Mouse (Mus musculus): Measurements from ENCODE around the gene 9930111J21Rik2. TPM values are rescaled to one million over a fixed set of nuclear protein-coding genes. Genes with fewer than 3 reads are reported as not detected.
"Not testable (repeated sequence)": the region's sequence is repeated elsewhere in the genome, so short reads cannot be mapped to it uniquely, and the experiment has no call there.

Gene 9930111J21Rik2
- total RNA-seq, 1 experiment from 2014 or later = 24.8 TPM

DNA sequence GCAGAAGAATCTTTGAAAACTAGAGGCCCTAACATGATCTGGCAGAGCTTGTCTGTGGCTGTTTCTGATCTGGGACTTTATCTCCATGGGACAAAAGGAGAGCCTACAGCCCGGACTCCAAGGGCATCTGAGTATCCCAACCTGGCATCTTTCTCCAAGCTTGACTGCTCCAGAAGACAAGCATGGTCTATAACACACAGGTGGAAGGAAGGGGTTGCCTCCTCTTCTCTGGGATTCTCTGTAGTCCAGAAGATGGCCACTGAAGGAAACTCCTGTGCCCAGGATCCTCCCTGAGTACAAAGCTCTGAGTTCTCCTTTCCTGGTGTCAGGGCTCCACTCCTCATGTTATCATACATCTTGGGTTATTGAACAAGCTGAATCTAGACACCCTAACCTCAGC lies 29.6 kb upstream of the 9930111J21Rik2 start:
- ATAC-seq (replicated peaks; ENCODE audit: low read depth, poor library complexity, severe bottlenecking) = no peak

DNA sequence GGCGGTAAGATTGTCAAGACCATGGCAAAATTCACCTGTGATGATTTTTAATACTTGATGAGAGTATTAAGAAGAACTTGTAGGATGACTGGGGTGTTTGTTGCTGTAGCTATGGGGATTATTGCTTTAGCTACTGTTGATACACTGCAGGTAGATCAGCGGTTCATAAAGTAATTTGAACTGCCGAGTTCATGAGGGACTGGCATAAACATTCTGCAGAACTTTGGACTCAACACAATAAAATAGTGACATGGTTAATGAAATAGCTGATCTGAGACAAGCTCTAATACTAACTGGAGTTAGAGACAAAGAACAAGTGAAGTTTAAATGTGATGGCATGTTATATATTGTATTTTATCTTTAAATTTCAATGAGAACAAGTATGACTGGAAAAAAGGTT lies 27.7 kb upstream of the 9930111J21Rik2 start:
- ATAC-seq (replicated peaks; ENCODE audit: low read depth, poor library complexity, severe bottlenecking) = no peak

DNA sequence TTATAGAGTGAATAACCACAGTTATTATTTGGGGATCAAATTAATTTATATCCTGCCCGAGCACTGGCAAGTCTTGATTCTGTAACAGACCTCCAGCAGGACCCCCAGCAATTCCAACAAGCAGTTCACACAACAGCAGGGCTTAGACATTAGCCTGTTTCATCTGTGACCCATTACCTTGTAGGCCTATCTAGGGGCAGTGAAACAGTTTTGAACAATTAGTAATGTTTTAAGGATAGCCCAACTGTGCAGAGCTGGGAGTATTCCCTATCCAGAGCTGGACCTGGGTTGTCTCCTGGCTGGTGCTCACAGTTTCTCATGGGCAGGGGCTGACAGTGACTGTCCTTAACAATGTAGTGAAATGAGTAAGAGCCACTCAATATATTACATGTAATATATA lies 26.0 kb upstream of the 9930111J21Rik2 start:
- no peak for ATAC-seq (replicated peaks; ENCODE audit: low read depth, poor library complexity, severe bottlenecking)

- peak; percentile 86 for ATAC-seq (replicated peaks; ENCODE audit: low read depth, poor library complexity, severe bottlenecking)
Measured at GRCm38 (mm10) chr11:49076001-49076757, 25.1 kb upstream of the 9930111J21Rik2 start, which contains the start of gene Ifi47. TSS of gene Ifi47 (plus strand) at chr11:49076587.

- ATAC-seq (replicated peaks; ENCODE audit: low read depth, poor library complexity, severe bottlenecking) = peak; percentile 51; the same call in 1 of the 2 replicates
Measured at GRCm38 (mm10) chr11:49068358-49068757, 17.3 kb upstream of the 9930111J21Rik2 start.

- ATAC-seq (replicated peaks; ENCODE audit: low read depth, poor library complexity, severe bottlenecking) = peak; percentile 24; the same call in 1 of the 2 replicates
Measured at GRCm38 (mm10) chr11:49063713-49064469, 12.8 kb upstream of the 9930111J21Rik2 start, which contains the start of gene Tgtp2. TSS of gene Tgtp2 (minus strand) at chr11:49064206.

GRCm38 (mm10) chr11:49061865-49062264 lies 10.8 kb upstream of the 9930111J21Rik2 start:
- peak; percentile 57; the same call in 1 of the 2 replicates for ATAC-seq (replicated peaks; ENCODE audit: low read depth, poor library complexity, severe bottlenecking)

GRCm38 (mm10) chr11:49060061-49060460 lies 9.0 kb upstream of the 9930111J21Rik2 start:
- ATAC-seq (replicated peaks; ENCODE audit: low read depth, poor library complexity, severe bottlenecking) = peak; percentile 65

DNA sequence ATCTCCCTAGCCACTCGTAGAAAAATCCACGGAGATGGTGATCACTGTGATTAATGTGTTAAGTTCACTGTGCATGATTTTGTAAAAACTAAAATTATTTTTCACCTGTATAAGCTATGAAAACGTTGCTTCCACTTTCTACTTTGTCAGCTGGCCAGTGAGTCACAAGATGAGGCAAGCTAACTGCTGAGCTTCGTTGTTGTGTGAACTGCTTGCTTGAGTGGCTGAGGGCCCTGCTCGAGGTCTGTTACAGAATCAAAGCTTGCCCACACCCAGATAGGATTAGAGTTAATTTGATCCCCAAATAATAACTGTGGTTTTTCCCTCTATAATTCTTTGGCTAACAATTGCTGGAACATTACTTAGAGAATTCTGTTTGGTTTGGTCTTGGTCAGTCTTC lies 852 bp upstream of the 9930111J21Rik2 start:
- ATAC-seq (replicated peaks; ENCODE audit: low read depth, poor library complexity, severe bottlenecking) = not testable (repeated sequence)

GRCm38 (mm10) chr11:49050064-49050463 lies 978 bp downstream of the 9930111J21Rik2 start:
- ATAC-seq (replicated peaks; ENCODE audit: low read depth, poor library complexity, severe bottlenecking) = peak; percentile 83

DNA sequence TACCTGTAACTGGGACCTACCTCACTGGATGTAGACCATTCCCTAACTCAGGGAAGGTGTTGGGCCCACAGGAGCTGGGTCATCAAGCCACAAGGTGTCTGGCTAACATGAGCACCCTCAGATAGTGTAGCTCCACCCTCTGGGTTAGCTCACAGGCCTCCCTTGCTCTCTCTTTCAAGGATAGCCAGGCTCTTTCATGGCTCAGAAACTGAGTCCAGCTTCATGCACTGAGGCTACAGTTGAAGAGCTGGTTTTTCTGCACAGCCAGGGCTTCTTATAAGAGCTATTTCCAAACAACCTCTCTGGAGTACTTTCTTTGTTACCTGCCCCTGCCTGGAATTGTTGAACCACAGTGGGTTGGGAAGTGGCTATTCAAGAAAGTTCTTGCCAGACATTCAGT lies 39.0 kb downstream of the 9930111J21Rik2 start:
- ATAC-seq (replicated peaks; ENCODE audit: low read depth, poor library complexity, severe bottlenecking) = not testable (repeated sequence)

DNA sequence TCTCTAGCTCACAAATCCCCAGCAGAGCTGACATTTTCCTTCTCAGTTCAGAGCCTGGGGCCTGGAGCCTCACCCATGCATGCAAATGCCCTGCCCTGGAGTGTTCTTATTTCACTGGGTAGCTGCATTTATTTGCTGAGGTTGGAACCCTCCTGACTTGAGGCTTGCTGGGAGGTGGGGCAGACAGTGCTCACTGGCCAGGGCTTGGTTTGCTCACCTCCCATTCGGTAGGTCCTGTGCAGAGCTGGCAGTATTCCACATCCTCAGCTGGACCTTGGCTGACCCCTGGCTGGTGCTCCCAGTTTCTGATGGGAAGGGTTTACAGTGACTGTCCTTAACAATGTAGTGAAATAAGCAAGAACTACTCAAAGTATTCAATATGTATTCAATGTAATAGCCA lies 44.3 kb downstream of the 9930111J21Rik2 start:
- not testable (repeated sequence) for ATAC-seq (replicated peaks; ENCODE audit: low read depth, poor library complexity, severe bottlenecking)

GRCm38 (mm10) chr11:49006317-49006716 lies 44.7 kb downstream of the 9930111J21Rik2 start:
- ATAC-seq (replicated peaks; ENCODE audit: low read depth, poor library complexity, severe bottlenecking) = not testable (repeated sequence)

DNA sequence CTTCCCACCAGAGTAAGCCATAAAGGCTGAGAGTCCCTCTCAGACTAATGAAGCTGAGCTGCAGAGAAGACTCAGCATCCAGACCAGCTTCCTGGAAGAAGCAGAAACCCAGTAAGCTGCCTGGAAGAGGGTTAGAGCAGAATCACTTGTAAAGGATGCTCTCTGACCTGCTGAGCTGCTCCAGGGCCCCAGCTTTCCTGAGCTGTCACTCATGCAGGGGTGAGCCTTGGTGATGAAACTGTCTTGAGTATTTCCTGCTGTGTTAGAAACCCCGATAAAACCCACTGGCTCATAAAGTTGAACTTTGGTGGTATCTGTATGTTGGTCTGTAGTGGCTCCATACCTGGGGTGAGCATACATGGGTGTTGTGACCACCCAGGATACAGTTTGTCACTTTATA lies 50.6 kb downstream of the 9930111J21Rik2 start:
- not testable (repeated sequence) for ATAC-seq (replicated peaks; ENCODE audit: low read depth, poor library complexity, severe bottlenecking)

DNA sequence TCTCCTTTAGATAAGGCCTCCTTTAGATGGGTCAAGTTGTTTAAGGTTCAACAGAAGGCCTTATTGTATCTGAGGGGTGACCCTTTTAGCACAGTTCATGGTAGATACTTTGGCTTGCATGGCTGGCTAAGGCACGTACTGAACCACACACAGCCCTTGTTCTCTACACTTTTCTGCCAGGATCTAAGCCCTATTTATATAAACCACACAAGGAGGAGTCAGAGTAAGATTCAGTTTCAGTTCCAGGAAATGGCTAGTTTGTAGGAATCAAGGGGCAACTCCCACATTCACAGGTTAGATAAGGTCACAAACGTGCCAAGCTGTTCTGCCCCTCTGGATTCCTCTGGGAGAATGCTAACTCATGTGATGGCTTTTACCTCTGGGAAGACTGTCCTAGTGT lies 57.0 kb downstream of the 9930111J21Rik2 start, which contains the start of gene Tgtp1:
TSS of gene Tgtp1 (minus strand) at position 155 of the 400 bp plus-strand sequence.
- ATAC-seq (replicated peaks; ENCODE audit: low read depth, poor library complexity, severe bottlenecking) = peak; percentile 68

DNA sequence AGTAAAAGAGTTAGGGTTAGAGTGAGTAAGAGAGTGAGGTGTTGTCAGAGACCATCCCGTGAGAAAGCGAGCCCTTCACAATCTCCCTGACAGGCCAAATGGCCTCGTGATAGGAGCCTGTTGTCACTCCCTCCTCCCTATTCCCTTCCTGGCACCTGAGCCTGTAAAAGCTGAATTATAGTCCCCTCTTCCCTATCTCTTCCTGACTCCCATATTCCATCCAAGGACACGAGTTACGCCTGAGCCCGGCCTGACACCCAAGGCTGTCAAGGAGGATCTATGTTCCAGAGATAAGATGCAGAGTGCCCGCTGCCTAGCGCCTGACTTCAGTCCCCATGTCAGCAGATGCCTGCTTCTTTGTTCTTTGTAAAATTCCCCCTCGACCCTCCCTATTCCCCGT lies 57.7 kb downstream of the 9930111J21Rik2 start:
- not testable (repeated sequence) for ATAC-seq (replicated peaks; ENCODE audit: low read depth, poor library complexity, severe bottlenecking)

DNA sequence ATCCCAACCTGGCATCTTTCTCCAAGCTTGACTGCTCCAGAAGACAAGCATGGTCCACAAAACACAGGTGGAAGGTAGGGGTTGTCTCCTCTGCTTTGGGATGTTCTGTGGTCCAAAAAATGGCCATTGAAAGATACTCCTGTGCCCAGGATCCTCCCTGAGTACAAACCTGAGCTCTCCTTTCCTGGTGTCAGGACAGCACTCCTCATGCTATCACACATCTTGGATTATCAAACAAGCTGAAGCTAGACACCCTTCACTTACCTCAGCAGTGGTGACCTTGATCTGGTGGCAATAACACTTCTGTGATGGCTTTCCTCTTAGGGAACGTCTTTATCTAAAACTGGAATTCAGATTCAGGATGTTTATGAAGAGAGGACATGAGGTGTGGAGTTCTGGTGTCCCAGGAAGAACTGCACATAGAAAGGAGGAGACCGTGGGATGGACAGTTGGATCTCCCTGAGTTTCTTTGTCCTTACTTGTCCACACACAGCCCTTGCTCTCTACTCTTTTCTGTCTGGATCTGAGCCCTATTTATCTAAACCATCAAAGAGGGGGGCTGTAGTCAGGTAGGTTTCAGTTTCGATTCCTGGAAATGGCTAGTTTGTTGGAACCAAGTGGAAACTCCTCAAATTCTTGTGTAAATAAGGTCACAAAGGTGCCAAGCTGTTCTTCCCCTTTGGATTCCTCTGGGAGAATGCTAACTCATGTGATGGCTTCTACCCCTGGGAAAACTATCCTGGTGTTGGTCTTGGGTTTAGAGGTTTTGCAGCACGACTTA lies 59.1 kb downstream of the 9930111J21Rik2 start, which contains the start of gene Gm12185:
TSS of gene Gm12185 (minus strand) at position 487 of the 781 bp plus-strand sequence.
- not testable (repeated sequence) for ATAC-seq (replicated peaks; ENCODE audit: low read depth, poor library complexity, severe bottlenecking)

- ATAC-seq (replicated peaks; ENCODE audit: low read depth, poor library complexity, severe bottlenecking) = peak; percentile 39; the same call in 1 of the 2 replicates
Measured at GRCm38 (mm10) chr11:48989981-48990380, 61.1 kb downstream of the 9930111J21Rik2 start.

DNA sequence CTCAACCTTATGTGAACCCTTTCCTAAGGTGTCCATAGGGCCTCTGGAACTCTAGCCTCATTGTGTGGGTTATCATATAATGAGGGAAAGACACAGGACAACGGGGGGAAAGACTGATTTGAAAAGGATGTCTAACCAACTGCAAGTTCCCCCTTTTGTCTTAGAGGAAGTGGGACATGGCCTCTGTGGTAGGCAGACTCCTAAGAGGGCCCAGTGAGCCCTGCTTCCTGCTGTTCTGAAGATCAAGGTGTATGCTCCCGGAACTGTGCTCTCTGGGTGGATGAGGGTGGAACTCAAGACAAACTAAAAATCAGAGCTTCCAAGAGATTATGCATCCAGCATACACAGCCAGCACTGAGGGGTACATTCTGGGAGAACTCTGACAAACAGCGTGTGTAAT lies 62.8 kb downstream of the 9930111J21Rik2 start:
- peak; percentile 61 for ATAC-seq (replicated peaks; ENCODE audit: low read depth, poor library complexity, severe bottlenecking)

GRCm38 (mm10) chr11:48982848-48983247 lies 68.2 kb downstream of the 9930111J21Rik2 start:
- not testable (repeated sequence) for ATAC-seq (replicated peaks; ENCODE audit: low read depth, poor library complexity, severe bottlenecking)

Measured in common myeloid progenitor, adult 5-6 weeks (primary cell).